Mouse (Mus musculus) liver, adult 2 months (tissue): ENCODE measurements around the gene Gpsm3.

Source experiments
- CTCF ChIP-seq: fragments of 200-500 bp; IDR thresholded peaks from 2 replicates; pipeline ENCODE4 v1.5.1; 2011; ENCODE audit warnings: low read depth, low read length, control low read depth
- POLR2A ChIP-seq: fragments of 200-500 bp; IDR thresholded peaks from 2 replicates; pipeline ENCODE4 v1.6.1; 2011; ENCODE audit warnings: low read length, control low read depth; ENCODE audit not compliant: insufficient read depth; ENCODE audit errors: extremely low read depth

- no peak for TF ChIP-seq CTCF
- TF ChIP-seq POLR2A: no peak
These were observed 11.5 kb upstream of the Gpsm3 start for GRCm38 (mm10) chr17:34578070-34578469.
